Mouse (Mus musculus) layer of hippocampus, adult 18-20 months (tissue): ENCODE measurements around the gene Akr1c21. TPM values are rescaled to one million over a fixed set of nuclear protein-coding genes. Genes with fewer than 3 reads are reported as not detected.
"Not testable (repeated sequence)": the region's sequence is repeated elsewhere in the genome, so short reads cannot be mapped to it uniquely, and the experiment has no call there.

Source experiments
- DNase-seq, 2 experiments: peaks; one replicate each; pipeline ENCODE4 v3.0.0; 2022; ENCODE audit warnings: low spot score in 2 of 2
- long read RNA-seq: library from polyadenylated mRNA; stranded (forward); transcript quantifications from one replicate; pipeline ENCODE4 v2.0.0, GENCODE M21; 2021
- total RNA-seq, 2 experiments: library from RNA; stranded (reverse); gene quantifications; 2 replicates each; pipeline ENCODE4 v1.2.3; 2021

The Akr1c21 gene
- total RNA-seq: not detected
- long read RNA-seq: 0 reads

GRCm38 (mm10) chr13:4573871-4574270, at the start of gene Akr1c21:
Gene Akr1c21 (plus strand): TSS chr13:4574075.
- no peak for DNase-seq

DNA sequence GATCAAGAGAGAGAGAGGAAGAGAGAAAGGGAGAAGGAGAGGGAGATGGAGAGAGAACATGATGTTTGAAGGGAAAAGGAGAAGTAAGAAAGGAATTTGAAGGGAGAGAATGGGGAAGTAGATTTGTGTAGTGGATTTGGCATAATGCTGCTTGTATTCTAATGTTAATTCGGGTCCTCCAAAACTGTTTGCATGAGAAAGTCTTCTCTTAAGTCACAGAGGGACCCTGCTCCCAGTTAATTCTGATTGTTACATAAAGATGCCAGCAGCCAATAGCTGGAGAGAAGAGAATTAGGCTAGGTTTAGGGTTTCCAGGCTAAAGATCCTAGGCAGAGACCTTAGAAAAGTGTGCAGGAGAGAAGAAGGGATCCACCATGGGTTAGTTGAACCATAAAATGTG, 14.7 kb upstream of the Akr1c21 start:
- no peak for DNase-seq

GRCm38 (mm10) chr13:4560500-4560899, 13.4 kb upstream of the Akr1c21 start:
- DNase-seq: no peak

GRCm38 (mm10) chr13:4565996-4566395, 7.9 kb upstream of the Akr1c21 start:
- no peak for DNase-seq

GRCm38 (mm10) chr13:4576921-4577320, 3.0 kb downstream of the Akr1c21 start:
- DNase-seq: no peak

- not testable (repeated sequence) for DNase-seq
These were observed 29.6 kb downstream of the Akr1c21 start for GRCm38 (mm10) chr13:4603431-4603830.

DNA sequence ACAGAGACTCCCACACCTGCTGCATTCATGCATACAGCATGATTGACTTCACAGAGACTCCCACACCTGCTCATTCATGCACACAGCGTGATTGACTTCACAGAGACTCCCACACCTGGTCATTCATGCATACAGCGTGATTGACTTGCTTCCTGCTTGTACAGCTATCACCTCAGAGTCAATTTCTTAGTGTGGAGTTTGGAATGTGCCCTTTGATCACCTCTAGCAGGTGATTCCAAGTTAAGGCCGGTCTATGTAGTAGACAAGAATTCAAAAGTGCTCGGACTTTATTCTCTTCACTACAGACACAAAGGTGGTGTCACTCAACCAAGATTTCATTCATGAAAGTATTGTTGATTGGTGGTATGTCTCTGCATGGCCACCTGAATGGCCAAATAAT, 32.9 kb downstream of the Akr1c21 start:
- DNase-seq: no peak

- DNase-seq: no peak
These were observed 34.7 kb downstream of the Akr1c21 start for GRCm38 (mm10) chr13:4608530-4608929.

GRCm38 (mm10) chr13:4608961-4609409, 35.1 kb downstream of the Akr1c21 start, which contains the start of gene Akr1e1:
Gene Akr1e1 (minus strand): TSS chr13:4609174.
- DNase-seq: peak; percentile 90 to 96

DNA sequence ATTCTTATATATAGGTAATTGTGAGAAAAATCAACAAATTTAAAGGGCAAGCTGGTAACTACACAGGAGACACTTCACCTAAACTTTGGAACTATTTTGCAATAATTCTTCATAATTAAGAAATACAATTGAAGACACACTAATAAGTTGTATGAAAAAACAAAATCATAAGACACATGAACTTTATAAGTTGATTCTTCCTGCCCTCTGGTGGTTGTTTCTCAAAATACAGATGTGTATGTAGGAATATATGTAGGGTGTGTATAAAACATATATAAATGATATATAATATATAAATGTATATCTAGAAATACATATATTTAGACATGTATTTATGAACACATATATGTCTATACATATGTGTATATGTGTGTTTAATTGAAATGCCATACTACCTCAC, 37.0 kb downstream of the Akr1c21 start:
- DNase-seq: peak in 1 of 2 experiments; percentile 44

Other genes with a start within 250 kb of the Akr1c21 start
- not detected for gene Akr1c6, start 139.8 kb upstream of the Akr1c21 start, total RNA-seq
- gene Akr1c20, start 50.7 kb upstream of the Akr1c21 start, total RNA-seq: not detected
- 10 to 100 TPM; 22.7 to 23.6 TPM for gene Akr1e1, start 35.1 kb downstream of the Akr1c21 start, total RNA-seq